Mouse (Mus musculus) spleen, adult 2 months (tissue): ENCODE data around the gene Olfr986.

ENCODE experiments used
- CTCF ChIP-seq: fragments of 200-500 bp; IDR thresholded peaks from 2 replicates; pipeline ENCODE4 v1.5.1; 2011; ENCODE audit warnings: mild to moderate bottlenecking, inconsistent platforms; ENCODE audit not compliant: insufficient read depth, insufficient read length, insufficient replicate concordance; ENCODE audit errors: extremely low read depth
- POLR2A ChIP-seq: fragments of 200-500 bp; IDR thresholded peaks from 2 replicates; pipeline ENCODE4 v1.6.1; 2011; ENCODE audit warnings: low read depth, low read length, inconsistent platforms

DNA sequence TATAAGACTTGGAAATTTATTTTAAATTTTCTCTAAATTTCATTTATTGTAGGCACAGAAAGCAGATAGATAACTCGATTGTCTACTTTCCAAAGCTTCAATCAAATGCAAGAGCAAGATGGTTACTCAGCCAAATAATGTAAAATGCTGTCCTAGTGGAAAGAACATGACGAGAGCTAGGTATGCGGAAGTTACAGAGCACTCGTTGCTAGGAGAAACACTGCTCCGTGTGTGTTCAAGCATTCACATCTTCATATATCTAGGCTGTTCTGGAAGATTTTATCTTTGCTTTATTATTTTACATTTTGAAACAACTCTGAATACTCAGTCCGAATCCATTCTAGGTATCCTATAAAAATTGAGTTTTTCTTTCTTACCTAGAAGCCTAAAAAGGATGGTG lies 3.7 kb upstream of the Olfr986 start:
- TF ChIP-seq POLR2A: no peak
- TF ChIP-seq CTCF: no peak
